Mouse (Mus musculus): ENCODE results near the gene Rd3.

Rd3 gene

DNA sequence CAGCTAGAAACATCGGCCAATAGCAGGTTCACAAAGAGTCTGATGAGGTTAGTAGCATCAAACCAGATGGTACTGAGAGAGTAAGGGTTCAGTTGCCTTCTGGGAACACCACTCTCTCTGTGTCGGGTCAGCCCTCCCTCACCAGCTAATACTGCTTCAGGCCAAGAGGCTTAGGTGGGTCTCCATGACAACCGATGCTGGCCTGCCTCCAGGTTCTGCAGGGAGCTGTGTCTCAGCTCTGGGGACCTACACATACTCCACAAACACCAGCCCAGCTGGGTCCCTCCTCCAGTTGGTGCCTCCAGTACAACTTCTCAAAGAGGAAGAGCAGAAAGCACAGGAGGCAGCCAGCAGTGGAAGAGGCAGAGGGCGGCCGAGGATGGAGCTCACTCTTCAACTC, at the start of gene Rd3:
TSS of gene Rd3 (plus strand) at position 184 of the 400 bp plus-strand sequence.
- peak in 1 of 2 experiments; percentile 65 for DNase-seq

DNA sequence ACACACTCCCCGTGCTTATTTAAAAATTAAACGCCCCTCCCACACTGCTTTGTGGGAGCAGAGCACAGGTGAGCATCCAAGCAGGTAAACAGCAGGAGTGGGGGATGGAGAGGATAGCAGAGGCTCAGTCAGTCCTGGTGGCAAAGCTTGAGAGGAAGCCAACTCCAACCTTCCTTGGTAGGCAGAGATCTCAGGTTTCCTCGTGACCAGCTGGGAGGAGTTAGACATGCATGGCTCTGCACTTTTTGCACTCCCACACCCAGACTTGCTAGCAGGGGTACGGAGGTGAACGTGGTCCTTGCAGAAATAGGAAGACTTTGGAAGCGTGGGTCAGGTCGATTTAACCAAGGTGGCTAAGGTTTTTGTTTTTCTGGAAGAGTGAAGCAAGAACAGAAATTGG, 48.8 kb upstream of the Rd3 start:
- DNase-seq, result peak; percentile 72 to 84

DNA sequence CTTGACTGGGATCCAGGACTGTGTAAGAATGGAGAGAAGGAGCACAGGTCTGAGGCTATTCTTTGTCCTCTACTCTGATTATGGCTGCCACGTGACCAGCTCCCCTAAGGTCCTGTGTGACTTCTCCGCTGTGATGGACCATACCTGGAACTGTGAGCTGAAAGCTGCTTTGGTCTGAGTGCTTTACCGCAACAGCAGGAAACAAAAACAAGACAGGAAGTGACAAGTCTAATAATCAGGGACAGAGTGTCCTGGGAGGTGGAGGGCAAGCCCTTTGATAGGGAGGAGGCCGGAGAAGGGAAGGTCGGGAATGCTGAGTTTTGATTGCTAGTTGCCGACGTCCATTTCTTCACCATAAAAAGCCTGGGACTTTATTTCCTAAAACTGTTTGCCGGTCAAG, 48.1 kb upstream of the Rd3 start:
- peak in 1 of 2 experiments; percentile 33 for DNase-seq

DNA sequence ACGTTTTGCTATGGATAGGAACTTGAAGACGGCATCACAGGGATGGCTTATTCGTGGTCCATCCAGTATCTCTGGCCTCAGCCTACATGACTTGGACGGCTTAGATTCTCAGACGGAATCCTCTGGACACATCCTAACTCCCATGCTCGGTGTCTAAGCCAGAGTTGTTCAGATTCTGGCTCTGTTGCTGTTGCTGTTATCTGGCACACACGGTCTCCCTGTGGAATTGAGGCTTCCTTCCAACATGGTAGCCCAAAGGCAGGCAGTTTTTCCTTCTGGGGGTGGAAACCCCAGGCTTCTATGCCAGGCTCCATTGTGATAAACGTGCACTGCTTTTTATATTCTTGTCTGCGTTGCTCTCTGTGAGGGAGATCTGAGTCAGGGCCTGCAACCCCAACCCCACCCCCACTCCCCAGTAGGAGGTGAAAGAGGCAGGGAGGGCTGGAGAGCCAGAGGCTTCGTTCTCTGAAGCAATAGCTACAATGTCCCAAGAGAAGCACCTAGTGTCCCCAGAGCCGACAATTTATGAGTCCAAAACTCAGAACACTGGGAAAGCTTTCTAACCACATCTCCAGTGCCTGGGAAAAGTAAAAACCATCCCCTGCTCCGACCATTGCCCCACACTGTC, 47.2 kb upstream of the Rd3 start:
- DNase-seq, result no peak

DNA sequence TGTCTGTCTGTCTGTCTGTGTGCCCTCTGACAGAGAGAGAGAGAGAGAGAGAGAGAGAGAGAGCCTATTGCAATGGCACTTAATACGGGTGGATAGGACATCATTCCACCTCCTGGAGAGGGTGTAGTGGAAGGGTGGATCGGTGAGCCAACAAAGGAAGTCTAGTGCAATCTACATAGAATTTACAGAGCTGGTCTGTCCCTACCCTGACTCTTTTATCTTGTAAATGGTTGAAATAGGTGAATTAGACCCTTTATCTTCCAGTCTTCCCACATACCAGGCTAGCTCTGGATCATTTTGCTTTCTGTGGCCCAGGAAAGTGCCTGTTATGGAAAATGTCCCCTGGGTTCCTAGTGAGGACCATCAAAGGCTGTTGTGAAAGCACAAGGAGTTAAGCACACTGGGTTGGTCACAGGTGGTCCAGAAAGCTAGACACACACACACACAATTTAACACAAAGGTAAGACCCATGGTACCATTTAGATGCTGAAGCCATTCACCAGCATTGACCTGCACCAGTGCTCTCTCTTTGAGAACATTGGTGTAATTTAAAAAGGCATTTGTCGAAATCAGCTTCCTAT, 46.6 kb upstream of the Rd3 start:
- DNase-seq, result no peak

DNA sequence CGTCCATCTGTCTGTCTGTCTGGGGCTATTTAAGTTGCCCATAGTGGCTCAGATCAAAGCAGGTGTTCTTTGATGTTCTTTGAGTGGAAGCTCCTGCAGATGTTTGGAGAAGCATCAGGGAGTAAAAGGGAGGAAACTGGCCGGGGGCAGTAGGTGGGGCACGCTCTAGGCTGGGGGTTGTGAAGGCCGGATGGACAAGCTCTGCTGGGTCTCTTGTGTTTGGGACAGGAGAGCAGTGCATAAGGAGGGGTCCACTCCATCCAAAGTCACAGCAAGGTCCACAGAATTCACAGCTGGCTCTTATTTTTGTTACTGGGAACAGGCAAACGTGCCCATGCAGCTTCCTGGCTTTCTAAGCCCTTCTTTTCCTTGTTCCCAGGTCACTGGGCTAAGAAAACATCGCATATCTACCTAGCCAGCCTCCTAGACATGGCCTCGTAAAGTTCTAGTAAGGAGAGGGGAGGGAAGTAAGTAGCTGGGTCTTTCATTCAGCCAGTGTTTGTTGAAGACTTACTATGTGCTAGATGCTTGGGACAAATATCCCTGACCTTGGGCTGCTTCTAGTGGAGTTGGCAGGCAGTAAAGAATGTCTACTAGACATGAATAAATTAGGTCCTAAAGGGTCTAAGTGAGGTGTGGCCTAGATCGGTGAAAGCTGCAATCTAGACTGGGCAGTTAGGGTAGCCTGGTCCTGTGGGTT, 44.7 kb upstream of the Rd3 start:
- DNase-seq, result no peak

DNA sequence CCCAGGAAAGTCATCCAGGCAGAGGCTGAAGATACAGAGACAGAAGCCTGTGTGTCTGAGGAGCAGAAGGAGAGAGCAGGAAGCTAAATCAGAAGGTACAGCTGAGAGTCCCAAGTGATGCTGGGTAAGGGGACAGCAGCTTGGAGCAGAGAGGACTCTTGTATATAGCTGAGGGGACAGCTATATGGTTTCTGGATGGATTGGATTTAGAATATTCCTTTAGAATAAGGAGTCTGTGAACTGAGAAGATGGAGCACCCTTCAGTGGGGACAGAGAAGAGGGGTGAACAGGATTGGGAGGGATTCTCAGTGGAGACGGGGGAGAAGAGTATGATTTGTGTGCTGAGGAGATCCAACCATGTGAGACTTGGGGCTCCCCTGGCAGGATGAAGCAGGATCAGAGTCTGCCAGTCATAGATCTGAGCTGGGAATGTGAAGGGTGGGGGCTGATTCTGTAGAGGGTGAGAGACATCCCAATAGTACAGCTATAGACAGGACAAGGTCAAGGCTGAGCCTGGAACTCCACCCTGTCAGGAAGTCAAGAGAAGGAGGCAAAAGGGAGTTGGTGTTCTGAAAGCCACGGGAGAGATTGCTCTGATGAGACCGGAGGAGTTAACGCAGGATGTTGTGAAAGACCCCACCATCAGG, 44.1 kb upstream of the Rd3 start:
- no peak for DNase-seq

DNA sequence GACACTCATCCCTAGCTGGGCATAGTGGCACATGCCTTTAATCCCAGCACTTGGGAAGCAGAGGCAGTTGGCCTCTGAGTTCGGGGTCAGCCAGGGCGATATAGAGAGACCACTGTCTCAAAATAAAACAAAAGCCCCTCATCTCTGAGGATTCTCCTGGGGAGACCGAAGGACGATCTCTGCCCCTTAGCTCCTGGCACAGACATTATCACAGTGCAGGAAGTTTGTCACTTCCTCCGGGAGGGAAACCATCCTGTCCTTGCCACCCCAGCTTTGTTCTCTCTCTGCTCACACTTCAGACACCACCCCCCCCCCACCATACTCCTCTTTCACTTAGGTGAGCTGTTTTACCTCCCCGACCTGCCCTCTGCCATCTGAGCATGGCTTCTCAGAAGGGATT, 33.5 kb upstream of the Rd3 start:
- no peak for DNase-seq

DNA sequence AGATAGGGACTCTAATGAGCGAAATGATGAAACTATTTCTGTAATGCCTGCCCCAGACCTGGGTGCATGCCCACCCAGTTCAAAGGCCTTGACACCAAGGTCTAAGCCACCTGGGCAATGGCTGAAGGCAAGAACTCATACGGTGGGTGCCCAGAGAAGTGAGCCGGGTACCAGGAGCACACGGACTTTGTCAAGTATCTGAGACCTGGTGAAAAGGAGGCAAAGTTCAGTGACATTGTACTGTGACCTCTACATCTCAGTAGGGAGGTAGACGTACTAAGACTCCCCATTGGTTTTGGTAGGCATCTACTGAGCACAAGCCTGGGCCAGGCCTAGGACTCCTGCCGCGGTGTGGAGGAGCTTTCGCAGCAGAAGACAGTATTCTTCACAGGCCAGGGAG, 31.8 kb upstream of the Rd3 start:
- DNase-seq, result no peak

DNA sequence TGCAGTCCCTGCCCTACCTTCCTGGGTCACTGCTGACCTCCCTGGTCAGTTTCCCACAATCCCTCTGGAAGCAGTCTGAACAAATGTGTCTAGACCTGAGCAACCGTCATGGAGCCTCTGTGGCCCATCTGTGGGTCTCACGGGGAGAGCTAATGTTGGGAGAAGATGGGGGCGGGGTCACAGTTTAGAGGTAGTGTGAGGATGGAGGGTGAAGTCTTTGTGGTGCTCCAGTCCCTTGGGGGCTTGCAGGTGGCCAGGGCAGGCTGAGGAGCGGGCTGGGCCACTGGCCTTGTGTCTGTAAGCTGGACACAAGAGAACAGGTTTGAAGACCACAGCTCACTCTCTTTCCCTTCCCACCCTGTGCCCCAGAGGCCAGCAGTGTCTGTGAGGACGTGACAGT, 31.4 kb upstream of the Rd3 start:
- DNase-seq, result no peak

DNA sequence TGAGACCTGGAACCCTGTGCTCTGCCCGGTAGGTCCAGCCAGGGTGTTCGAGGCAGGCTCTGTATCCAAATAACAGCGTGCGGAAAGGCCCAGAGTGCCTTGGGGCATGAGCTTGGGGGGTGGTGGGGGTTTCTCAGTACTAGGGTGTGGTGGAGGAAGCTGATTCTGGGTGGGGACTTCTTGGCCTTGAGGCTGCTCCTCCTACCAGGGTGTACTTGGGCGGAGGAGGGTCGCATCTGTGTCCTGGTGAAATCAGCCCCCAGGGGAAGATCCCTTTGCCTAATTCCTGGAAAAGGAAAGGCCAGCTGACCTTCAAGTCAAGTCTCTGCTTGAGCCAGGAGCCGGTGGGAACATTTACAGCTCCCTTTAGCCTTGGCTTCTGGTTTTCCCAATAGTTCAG, 30.9 kb upstream of the Rd3 start:
- no peak for DNase-seq

DNA sequence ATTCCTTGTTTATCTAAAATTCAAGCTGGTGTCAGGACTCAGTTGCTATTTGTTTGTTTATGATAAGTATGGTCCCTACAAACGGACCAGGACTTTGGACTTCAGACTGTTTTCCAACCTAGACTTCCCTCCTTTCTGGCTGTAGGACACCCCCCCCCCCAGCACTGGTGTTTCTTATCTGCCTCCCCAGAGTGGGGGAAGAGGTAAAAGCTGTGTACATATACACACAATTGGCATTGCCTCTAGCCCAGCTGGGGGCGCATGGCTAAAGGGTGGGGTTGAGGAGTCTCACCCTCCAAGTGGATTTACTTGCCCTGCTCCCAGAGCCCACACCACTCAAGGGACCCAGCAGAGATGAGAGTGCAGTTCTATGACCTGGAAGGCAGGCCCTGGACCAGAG, 30.3 kb upstream of the Rd3 start:
- DNase-seq, result no peak

DNA sequence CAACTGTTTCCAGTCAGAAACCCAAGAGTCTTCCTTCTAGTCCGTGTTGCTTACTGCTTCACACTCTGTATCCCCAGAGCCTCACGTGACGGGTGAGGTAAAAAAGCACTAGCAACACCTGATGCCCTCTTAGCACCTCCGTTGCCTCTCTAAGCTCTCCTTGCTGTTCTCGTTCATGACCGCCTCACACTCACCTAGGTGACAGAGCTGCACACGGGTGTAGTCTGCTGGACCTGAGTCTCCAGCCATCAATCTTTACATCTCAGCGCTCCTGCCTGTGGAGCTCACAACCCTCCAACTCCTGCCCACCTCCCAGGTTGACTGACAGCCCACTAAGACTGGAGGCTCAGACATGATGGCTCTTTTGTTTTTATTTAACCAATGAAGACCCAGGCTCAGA, 29.4 kb upstream of the Rd3 start:
- no peak for DNase-seq

DNA sequence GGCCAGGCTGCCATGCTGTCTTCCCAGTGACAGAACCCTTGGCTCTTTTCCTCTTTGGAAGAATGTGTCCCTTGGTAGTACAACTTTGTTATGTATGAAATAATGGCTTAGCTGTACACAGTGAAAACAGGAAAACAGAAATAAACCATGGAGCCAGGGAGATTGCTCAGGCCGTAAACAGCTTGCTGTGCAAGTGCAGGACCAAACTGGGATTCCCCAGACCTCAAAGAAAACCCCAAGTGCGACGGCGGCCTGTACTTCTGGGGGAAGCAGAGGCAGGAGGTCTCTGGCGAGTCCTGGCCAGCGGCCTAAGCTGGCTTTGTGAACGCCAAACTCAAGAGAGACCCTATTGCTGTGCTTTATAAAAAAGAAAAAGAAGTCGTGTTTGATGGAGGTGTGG, 28.6 kb upstream of the Rd3 start:
- DNase-seq, result no peak

DNA sequence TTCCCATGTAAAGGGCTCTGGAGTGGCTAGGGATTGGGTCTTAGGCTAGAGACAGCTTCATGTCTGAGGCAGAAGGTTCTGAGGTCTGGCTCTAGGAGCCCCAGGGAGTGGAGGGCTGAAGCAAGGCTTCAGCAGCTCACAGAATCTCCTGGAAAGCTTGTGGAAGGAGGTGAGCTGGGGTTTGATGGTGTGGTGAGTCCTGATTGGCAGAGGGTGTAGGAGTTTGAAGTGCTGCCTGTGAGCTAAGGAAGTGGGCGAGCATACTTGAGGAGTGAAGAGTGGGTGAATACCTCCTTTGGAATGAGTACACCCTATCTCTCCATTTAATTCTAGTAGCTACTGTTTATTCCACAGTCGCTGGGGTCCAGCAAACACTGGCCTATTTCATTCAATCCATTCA, 26.6 kb upstream of the Rd3 start:
- no peak for DNase-seq

DNA sequence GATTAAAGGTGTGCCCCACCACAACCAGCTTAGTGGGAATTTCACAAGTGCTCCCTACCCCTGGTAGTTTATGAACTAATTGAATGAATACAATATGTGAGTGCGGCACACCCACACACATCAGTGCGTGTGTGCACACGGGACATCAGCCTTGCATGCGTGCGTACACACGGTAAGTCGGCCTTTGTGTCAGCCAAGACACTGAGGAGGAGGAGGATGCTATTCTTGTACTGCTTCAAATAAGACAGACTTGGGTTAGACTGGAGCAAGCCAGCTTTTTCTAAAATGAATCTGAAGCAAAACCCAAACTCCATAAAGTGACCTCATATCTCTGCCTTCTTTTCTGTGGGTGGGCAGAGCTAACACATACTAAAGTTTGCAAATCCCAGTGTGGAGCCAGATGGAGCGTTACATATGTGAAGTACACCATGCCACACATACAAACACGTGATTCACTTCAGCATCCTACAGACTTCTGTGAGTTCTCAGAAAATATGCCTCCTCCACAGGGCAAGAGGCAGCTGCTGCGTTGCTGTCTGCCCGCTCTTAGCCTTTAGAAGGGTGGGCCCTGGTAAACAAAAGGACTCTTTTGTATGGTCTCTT, 24.3 kb upstream of the Rd3 start:
- DNase-seq, result no peak

DNA sequence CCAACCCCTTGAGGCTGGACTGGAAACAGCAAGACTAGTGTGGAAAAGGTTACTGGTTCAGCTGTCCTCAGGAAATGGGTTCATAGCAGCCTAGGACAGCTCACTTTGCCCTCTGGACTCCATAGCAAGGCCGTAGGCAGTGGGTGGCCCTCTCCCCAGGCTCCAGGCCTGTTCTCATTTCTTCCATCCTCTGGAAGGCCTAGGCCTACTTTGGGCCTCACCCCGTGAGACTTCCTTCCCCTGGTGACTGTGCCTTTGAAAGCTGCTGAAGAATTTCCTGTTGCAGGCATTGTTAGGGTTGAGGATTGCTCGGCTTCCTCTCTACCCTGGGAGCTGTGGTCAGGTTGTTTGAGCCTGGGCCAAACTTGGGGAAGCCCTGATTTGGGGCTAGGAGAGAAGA, 22.1 kb upstream of the Rd3 start:
- DNase-seq, result peak; percentile 52 to 67

DNA sequence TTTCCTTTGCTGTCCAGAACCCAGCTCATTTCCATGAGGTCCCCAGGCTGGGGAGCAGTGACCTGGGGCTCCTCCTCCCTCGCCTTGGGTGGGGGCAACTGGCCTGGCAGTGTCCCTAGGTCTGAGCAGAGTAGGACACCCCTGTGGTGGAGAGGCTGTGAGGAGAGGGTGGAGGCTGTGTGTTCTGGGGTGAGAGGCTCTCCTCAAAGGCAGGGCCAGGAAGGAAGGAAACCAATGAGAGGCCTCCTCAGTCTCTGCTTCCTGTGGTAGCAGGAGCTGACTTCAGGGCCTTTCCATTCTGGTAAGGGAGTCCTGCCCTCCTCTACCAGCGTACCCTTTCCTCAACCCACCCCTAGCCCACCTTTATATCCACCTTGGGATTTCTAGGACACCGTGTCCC, 20.9 kb upstream of the Rd3 start:
- DNase-seq, result peak; percentile 52 to 55

DNA sequence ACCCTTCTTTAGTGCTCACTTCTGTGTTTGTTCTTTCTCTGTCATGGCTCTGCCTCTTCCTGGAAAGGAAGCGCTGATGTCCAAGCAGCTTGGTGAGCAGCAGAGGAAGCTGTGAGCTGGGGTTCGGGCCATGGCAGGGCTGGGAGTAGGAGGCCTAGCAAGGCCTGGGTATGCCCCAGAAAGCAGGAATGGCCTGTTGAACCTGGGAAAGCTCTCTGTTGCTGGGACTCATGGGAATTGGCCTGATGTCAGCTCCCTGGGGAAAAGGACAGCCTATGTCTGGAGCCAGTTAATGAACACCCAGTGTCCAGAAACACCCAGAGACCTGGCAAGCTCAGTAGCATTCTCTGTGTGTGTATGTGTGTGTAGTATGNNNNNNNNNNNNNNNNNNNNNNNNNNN, 20.3 kb upstream of the Rd3 start:
- DNase-seq, result peak; percentile 85 to 94

DNA sequence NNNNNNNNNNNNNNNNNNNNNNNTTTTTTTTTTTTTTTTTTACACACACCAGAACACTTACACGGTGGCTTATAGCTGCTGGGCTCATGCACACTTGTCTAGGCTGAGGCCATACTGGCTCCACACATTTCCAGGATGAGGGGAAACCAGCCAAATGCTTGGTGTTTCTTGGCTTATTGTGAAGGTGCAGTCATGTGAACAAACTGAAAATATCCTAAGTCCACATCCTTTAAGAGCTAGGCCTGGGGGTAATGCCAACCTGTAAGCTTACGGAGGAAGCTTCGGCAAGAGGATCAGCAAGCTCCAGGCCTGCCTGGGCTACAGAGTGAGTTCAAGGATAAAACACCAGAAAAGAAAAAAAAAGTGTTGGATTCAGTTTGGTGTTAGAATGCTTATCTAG, 19.8 kb upstream of the Rd3 start:
- peak; percentile 61 to 79 for DNase-seq

DNA sequence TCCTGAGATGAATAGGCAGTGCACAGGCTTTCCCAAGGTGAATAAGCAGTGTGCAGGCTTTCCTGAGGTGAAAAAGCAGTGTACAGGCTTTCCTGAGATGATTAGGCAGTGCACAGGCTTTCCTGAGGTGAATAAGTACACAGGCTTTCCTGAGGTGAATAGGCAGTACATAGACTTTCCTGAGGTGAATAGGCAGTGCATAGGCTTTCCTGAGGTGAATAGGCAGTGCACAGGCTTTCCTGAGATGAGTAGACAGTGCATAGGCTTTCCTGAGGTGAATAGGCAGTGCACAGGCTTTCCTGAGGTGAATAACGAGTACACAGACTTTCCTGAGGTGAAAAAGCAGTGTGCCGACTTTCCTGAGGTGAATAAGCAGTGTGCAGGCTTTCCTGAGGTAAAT, 16.2 kb upstream of the Rd3 start:
- DNase-seq, result no peak

DNA sequence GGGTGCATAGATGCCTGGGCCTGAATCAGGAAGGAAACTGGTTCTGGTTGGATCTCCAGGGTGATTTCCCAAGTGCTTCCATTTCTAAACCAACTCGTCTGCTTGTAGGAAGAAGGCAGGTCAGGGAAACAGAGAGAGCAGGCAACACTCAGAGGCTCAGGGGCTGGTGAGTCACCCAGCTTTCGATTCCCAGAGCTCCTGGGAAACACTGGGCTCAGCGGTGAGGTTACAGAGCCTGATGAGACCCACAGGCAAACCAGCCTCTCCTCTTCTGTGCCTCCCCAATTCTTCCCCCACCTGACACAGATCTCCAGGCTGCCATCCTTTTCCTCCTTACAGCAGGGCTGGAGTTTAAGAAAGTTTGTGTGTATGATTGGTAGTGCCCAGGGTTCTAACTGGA, 13.8 kb upstream of the Rd3 start:
- DNase-seq, result no peak

DNA sequence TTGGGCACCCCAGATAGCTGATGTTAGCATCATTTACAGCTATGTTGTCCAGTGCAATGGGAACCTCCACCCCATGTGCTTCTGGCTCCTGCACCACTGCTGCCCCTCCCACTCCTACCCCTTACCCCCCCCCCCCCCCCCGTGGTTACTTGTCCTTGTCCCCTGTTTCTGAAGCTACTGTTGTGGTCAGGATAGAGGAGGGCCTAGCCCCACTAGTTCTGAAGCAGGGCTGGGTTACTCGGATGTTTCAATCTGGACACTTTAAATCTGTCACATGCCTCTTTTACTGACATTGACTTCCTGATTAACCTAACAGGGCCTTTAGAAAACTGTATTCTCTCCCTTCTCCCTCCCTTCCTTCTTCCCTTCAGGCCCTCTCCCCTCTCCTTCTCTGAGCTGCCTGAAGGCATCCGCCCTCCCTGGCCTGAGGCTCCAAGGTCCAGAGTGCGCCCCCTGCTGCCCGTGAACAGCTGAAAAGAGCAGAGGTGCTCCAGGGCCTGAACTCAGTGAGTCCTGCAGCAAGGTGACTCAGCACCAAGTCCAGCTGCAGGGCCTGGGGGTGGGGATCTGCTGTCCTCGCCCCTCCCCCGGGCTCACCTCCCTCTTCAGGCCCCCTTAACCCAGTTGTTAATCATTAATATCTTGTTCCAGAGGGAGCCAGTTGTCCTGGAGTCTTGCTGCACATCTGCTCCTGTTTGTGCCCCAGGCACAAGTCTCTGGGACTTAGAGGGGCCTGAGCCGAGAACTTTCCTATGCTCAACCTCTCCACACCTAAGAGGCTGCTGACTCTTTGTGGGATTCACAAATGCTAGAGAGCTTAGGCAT, 13.0 kb upstream of the Rd3 start:
- peak; percentile 95 to 98 for DNase-seq
